Mouse (Mus musculus): Measurements from ENCODE around the gene Lgals1. TPM values are rescaled to one million over a fixed set of nuclear protein-coding genes. Genes with fewer than 3 reads are reported as not detected.

Lgals1 gene
- total RNA-seq (2012; rRNA removed) (735 and 858 TPM in 2 replicates), total RNA-seq (2014; rRNA removed) (791 and 805 TPM in 2 replicates), polyA plus RNA-seq (2012; ENCODE audit: insufficient read length, low read depth) (592 and 637 TPM in 2 replicates)

- Histone ChIP-seq H3K4me2 (ENCODE audit: insufficient read depth, low read depth, poor library complexity, severe bottlenecking) (peak within 1 kb of the TSS; percentile 95), H3K4me1 (ENCODE audit: control insufficient read depth in 1 of 2, insufficient read depth in 2 of 2) (peaks cover 30 to 61% of the 10 kb centered on the region in 2 experiments), H3K36me3 (replicated peaks in 1 of 2; ENCODE audit: control insufficient read depth in 1 of 2, insufficient read depth in 1 of 2, low read length in 1 of 2) (peaks cover 12 to 29% of the 10 kb centered on the region in 2 experiments), H3K27me3 (replicated peaks) (no peaks in the 10 kb centered on the region), H3K27ac (ENCODE audit: insufficient read depth, low read depth) (peak within 1 kb of the TSS; percentile 91), H3K79me2 (replicated peaks; ENCODE audit: control insufficient read depth, extremely low read depth, insufficient read depth, poor library complexity, severe bottlenecking) (peaks cover 4% of the 10 kb centered on the region; the same call in 1 of the 2 replicates), H3K4me3 (replicated peaks in 1 of 3; ENCODE audit: low read depth in 2 of 3, low read length in 2 of 3, poor library complexity in 1 of 3) (peak within 1 kb of the TSS; percentile 61 to 84 (median 74)), H3K9me3 (replicated peaks; ENCODE audit: low read length) (peaks cover 3% of the 10 kb centered on the region), H3K9ac (ENCODE audit: insufficient read depth, low read depth) (peak within 1 kb of the TSS; percentile 70)
- no peak for TF ChIP-seq MAFK (IDR thresholded peaks at IDR 0.05; ENCODE audit: insufficient replicate concordance, low read length)
- TF ChIP-seq CHD1 (IDR thresholded peaks at IDR 0.05; ENCODE audit: low read depth, low read length), result no peak; the same call in 1 of the 2 replicates
- TF ChIP-seq PAX5 (IDR thresholded peaks at IDR 0.05; ENCODE audit: low read length), result no peak
- TF ChIP-seq POLR2AphosphoS2 (IDR thresholded peaks at IDR 0.05; ENCODE audit: low read depth, low read length), result peak; percentile 88; the same call in 1 of the 2 replicates
- TF ChIP-seq NELFE (IDR thresholded peaks at IDR 0.05; ENCODE audit: low read depth, low read length), result peak; percentile 94
- peak; percentile 96 for TF ChIP-seq TBP (conservative IDR thresholded peaks at IDR 0.05; ENCODE audit: low read depth, low read length)
- TF ChIP-seq IRF4 (IDR thresholded peaks at IDR 0.05; ENCODE audit: low read depth, low read length), result peak; percentile 41; the same call in 1 of the 2 replicates
- TF ChIP-seq ETS1 (conservative IDR thresholded peaks at IDR 0.05; ENCODE audit: low read depth, low read length), result peak; percentile 49; the same call in 1 of the 2 replicates
- no peak for TF ChIP-seq ZC3H11A (IDR thresholded peaks at IDR 0.05; ENCODE audit: low read depth, low read length)
- peak; percentile 76 for TF ChIP-seq CHD2 (IDR thresholded peaks at IDR 0.05; ENCODE audit: low read length)
- TF ChIP-seq TCF12 (IDR thresholded peaks at IDR 0.05; ENCODE audit: low read depth, low read length), result peak; percentile 45; the same call in 1 of the 2 replicates
- peak; percentile 98 for TF ChIP-seq POLR2A (IDR thresholded peaks at IDR 0.05; ENCODE audit: low read depth, low read length)
- TF ChIP-seq SMC3 (IDR thresholded peaks at IDR 0.05; ENCODE audit: low read depth, low read length), result no peak
- TF ChIP-seq MXI1 (IDR thresholded peaks at IDR 0.05; ENCODE audit: low read depth, low read length), result peak; percentile 34; the same call in 1 of the 2 replicates
- 0 out of 2 replicates have a peak, but pooled peaks have one; percentile 14 for TF ChIP-seq EP300 (IDR thresholded peaks at IDR 0.05; ENCODE audit: low read length)
- TF ChIP-seq MAX (IDR thresholded peaks at IDR 0.05; ENCODE audit: low read length), result 0 out of 2 replicates have a peak, but pooled peaks have one; percentile 8
- TF ChIP-seq MEF2A (IDR thresholded peaks at IDR 0.05; ENCODE audit: borderline replicate concordance, low read depth, low read length), result peak; percentile 62
- no peak for TF ChIP-seq ZNF384 (IDR thresholded peaks at IDR 0.05; ENCODE audit: low read depth, low read length)
- TF ChIP-seq MAZ (IDR thresholded peaks at IDR 0.05; ENCODE audit: low read depth, low read length), result peak; percentile 87
- TF ChIP-seq SIN3A (IDR thresholded peaks at IDR 0.05; ENCODE audit: low read length), result peak; percentile 72
- peak; percentile 75 for TF ChIP-seq ELF1 (IDR thresholded peaks at IDR 0.05; ENCODE audit: low read depth, low read length)
- TF ChIP-seq ZMIZ1 (IDR thresholded peaks at IDR 0.05; ENCODE audit: low read depth, low read length), result peak; percentile 98
- in situ Hi-C loops (cut with MboI; ENCODE audit: low pct_ligation_motif_present, low pct_unique_long_range_greater_than_20kb, low sequenced_read_pairs), result no loop called here
- dilution Hi-C loops (cut with MboI; ENCODE audit: extremely low pct_ligation_motif_present, extremely low pct_unique_long_range_greater_than_20kb, low sequenced_read_pairs), result no loop called here
- peak; percentile 91 for DNase-seq (ENCODE audit: extremely low read depth)
Observed at GRCm38 (mm10) chr15:78926021-78926919, at the start of gene Lgals1. Lgals1 (plus strand) TSS chr15:78926725.

All from CH12.LX (cell line).